Mouse (Mus musculus): ENCODE data around the gene Cpz. TPM values are rescaled to one million over a fixed set of nuclear protein-coding genes. Genes with fewer than 3 reads are reported as not detected.

Cpz gene
- polyA plus RNA-seq, 1 experiment from 2014 or later = 7.7 TPM

DNA sequence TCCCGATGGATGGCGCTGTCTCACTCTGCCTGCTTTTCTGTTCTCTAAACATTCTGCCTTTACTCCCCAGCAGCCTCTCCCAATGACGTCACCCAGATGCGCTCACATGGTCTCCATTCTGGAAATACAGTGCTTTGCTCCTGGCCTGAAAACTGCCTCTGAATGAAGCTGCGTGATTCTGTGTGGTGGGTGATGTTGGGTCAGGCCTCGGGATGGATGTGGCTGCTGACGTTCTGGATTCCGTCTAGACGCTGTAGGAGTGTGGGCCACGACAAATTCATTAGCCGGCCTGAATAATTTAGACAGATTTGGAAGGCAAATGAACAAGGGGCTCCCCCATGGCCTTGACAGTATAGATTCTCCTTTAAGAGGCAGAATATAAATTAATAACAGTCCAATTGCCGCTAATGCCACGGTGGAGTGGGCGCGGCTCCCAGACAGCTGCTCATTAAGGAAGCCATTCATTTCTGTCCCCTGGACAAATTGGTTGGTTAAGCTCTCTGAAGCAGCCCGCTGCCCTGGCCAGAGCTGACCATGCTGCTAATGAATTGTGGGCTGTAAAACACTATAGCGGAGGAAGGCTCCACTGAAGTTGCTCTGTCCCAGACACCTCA is 71.2 kb downstream of the Cpz start:
- no peak for ATAC-seq (ENCODE audit: low FRiP score, low TSS enrichment)
- no peak overlapping the region for H3K27ac ChIP-seq (ENCODE audit: low read length)

More for the DNA sequence above, 71.2 kb downstream of the Cpz start:
- 14% methylated on average over 17 of the region's 17 CpGs for WGBS
- Histone ChIP-seq H3K9me3 (ENCODE audit: low read length) (no peaks in the 10 kb centered on the region), H3K27me3 (ENCODE audit: insufficient read depth, low read length) (peaks cover 6% of the 10 kb centered on the region), H3K4me3 (ENCODE audit: low read length) (no peak overlapping the region), H3K36me3 (ENCODE audit: insufficient read depth, low read length) (no peaks in the 10 kb centered on the region), H3K4me1 (ENCODE audit: insufficient read depth, low read length) (no peaks in the 10 kb centered on the region), H3K4me2 (replicated peaks; ENCODE audit: low read depth, low read length) (no peak overlapping the region), H3K9ac (replicated peaks; ENCODE audit: low read length) (no peak overlapping the region)

Other genes with a start within 250 kb of the Cpz start
- gene Adra2c, start 247.4 kb downstream of the Cpz start, polyA plus RNA-seq (2015; fragmentation: Nextera tagmentation; extraction: Ambion mirVana) = 0.15 and 0.16 TPM in 2 replicates
- gene Hmx1, start 136.6 kb downstream of the Cpz start, polyA plus RNA-seq (2015; fragmentation: Nextera tagmentation; extraction: Ambion mirVana) = 0.19 TPM in 1 of 2 replicates, not detected in the other
- 9.4 and 9.5 TPM in 2 replicates for gene Trmt44, start 49.4 kb upstream of the Cpz start, polyA plus RNA-seq (2015; fragmentation: Nextera tagmentation; extraction: Ambion mirVana)
- 14.4 and 16.6 TPM in 2 replicates for gene Acox3, start 57.3 kb upstream of the Cpz start, polyA plus RNA-seq (2015; fragmentation: Nextera tagmentation; extraction: Ambion mirVana)
- 16.9 and 18.4 TPM in 2 replicates for gene Htra3, start 154.1 kb upstream of the Cpz start, polyA plus RNA-seq (2015; fragmentation: Nextera tagmentation; extraction: Ambion mirVana)
- 25.2 and 27.6 TPM in 2 replicates for gene Sh3tc1, start 214.3 kb upstream of the Cpz start, polyA plus RNA-seq (2015; fragmentation: Nextera tagmentation; extraction: Ambion mirVana)
- 2.8 and 3.0 TPM in 2 replicates for gene Ablim2, start 232.2 kb upstream of the Cpz start, polyA plus RNA-seq (2015; fragmentation: Nextera tagmentation; extraction: Ambion mirVana)

Data from kidney, embryonic 16.5 days (tissue).